Mouse (Mus musculus): ENCODE data around the gene Zfp59.

The Zfp59 gene

GRCm38 (mm10) chr7:27881721-27882120 lies 43.3 kb downstream of the Zfp59 start:
- DNase-seq (ENCODE audit: low spot score): no peak

DNA sequence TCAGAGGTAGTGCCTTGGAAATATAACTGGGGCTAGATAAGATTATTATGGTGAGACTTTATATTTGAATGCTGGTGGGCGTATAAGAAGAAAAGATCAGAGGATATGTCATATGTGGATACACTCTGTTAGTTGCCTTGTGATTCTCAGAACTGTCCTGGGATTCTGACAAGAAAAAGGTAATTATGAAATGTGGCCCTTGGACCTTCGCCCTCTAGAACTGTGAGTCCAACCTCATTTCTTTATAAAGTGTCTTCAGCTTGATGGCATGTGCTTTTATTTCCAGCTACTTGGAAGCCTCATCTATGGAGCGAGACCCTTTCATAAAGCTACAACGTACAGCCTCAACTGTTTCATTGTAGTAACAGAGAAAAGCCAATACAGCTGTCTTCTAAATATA lies 62.2 kb downstream of the Zfp59 start:
- DNase-seq (ENCODE audit: low spot score): no peak

DNA sequence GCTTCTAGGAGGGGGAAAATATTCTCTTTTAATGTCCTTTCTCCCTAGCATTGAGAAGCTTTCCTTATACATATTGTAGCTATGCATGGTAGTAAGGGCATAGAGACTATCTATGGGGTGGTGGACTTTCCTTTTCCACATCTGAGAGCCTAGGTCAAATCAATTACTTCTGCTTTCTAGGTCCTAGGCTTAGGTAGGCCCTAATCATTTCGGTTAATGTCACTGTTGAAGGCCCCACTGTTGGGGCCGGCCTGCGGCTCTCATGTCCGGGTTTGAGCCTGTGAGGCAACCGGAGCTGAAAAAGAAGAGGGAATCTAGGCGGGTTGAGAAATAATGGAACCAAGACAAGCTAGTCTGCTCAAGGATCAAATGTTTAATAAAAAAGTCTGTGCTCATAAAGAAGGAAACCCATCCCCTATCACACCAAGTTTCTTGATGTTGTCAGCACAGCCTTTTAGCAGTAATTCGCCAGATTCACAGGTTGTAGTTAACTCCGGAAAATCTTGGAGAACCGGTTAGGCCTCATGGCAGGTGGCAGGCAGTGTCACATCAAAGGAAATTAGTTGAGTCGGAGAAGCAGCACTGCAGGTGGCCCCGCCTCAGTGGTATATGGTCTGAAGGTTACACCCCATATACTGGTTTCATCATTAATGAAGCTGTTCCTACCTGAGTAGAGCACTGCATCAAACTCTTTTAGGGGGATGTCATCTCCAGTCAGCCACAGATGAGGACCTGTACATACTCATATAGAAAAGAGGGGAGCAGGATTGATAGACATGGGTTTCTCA lies 66.8 kb downstream of the Zfp59 start:
- no peak for DNase-seq (ENCODE audit: low spot score)
